Mouse (Mus musculus) limb, embryonic 13.5 days (tissue): ENCODE results near the gene Lrp11. TPM values are rescaled to one million over a fixed set of nuclear protein-coding genes. Genes with fewer than 3 reads are reported as not detected.
A peak's percentile ranks its signal among the peaks of the same experiment; 100 is the strongest.

ENCODE experiments used
- ATAC-seq: fragments of 200-750 bp; cut with Nextera tagmentation; 2 replicates; pipeline ENCODE4 v1.8.0; 2017; ENCODE audit warnings: low read depth, moderate number of reproducible peaks, moderate TSS enrichment; ENCODE audit not compliant: low FRiP score
- H3K27ac ChIP-seq: fragments of 300-500 bp; sonication (generic); 2 replicates; pipeline ENCODE4 v1.5.1; 2015; ENCODE audit warnings: inconsistent platforms, mild to moderate bottlenecking, moderate library complexity
- H3K27me3 ChIP-seq: fragments of 300-500 bp; sonication (generic); 2 replicates; pipeline ENCODE4 v1.6.1; 2015; ENCODE audit warnings: mild to moderate bottlenecking, inconsistent platforms
- H3K36me3 ChIP-seq: fragments of 300-500 bp; sonication (generic); 2 replicates; pipeline ENCODE4 v1.6.1; 2015; ENCODE audit warnings: inconsistent platforms, mild to moderate bottlenecking, moderate library complexity
- H3K4me1 ChIP-seq: fragments of 300-500 bp; sonication (generic); 2 replicates; pipeline ENCODE4 v1.6.1; 2015; ENCODE audit warnings: inconsistent platforms
- H3K4me2 ChIP-seq: fragments of 300-500 bp; sonication (generic); replicated peaks from 2 replicates; pipeline ENCODE4 v1.6.1; 2015; ENCODE audit warnings: inconsistent platforms, mild to moderate bottlenecking, moderate library complexity
- H3K4me3 ChIP-seq: fragments of 300-500 bp; sonication (generic); 2 replicates; pipeline ENCODE4 v1.5.1; 2015; ENCODE audit warnings: moderate library complexity, mild to moderate bottlenecking, inconsistent platforms
- H3K9ac ChIP-seq: fragments of 300-500 bp; sonication (generic); 2 replicates; pipeline ENCODE4 v1.6.1; 2015; ENCODE audit warnings: mild to moderate bottlenecking, inconsistent platforms
- H3K9me3 ChIP-seq: fragments of 300-500 bp; sonication (generic); 2 replicates; pipeline ENCODE4 v1.6.1; 2016; ENCODE audit warnings: inconsistent platforms
- WGBS: fragments of 180-500 bp; shearing (Covaris S2); methylation state at CpG from one replicate; pipeline ENCODE4 v1.1.7; 2015; 5-methylcytosine and 5-hydroxymethylcytosine counted together
- polyA plus RNA-seq: library from polyadenylated mRNA; unstranded; fragments of >200 nt; fragmentation: Nextera tagmentation; extraction: Ambion mirVana; gene quantifications from 2 replicates; pipeline ENCODE4 v1.2.1, GENCODE M21; 2015

The Lrp11 gene
- 1.2 and 1.3 TPM in 2 replicates for polyA plus RNA-seq

DNA sequence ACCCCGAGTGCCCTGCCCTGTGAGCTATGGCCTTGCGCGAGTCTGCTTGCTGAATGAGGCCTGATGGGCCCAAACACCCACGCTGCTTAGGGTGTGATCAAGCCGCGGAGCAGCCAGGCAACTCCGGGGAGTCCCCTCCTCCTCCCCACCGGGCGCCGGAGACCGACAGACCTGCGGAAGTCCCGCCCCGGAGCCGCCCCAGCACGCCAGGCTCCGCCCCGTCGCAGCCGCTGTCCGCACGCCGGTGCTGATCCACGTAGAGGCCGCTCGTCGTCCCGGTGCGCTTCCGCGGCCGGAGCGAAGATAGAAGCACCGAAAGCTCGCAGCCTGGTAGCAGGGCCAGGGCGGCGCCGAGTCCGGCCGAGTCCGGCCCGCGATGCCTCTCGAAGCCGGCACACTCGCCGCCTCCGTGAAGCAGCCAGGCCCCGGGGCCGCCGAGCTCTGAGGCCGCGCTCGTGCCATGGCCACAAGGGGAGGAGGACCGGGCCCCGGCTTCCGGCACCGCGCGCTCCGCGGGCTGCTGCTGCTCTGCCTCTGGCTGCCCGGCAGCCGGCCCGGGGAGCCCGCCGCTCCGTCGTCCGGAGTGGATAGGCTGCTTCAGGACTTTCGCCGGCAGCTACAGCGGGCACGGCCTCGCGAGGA lies at the start of gene Lrp11:
TSS of gene Lrp11 (plus strand) at position 209 of the 642 bp plus-strand sequence.
- peaks cover 33% of the 10 kb centered on the region for H3K27me3 ChIP-seq
- H3K9ac ChIP-seq = peak within 1 kb of the TSS; percentile 67
- no peaks in the 10 kb centered on the region for H3K9me3 ChIP-seq
- no peaks in the 10 kb centered on the region for H3K36me3 ChIP-seq
- no peak within 1 kb of the TSS for H3K27ac ChIP-seq
- H3K4me1 ChIP-seq = peaks cover 8% of the 10 kb centered on the region
- H3K4me3 ChIP-seq = peak within 1 kb of the TSS; percentile 65
- under 1% methylated on average over 67 of the region's 76 CpGs for WGBS
- peak within 1 kb of the TSS; percentile 99 for H3K4me2 ChIP-seq
- peak; percentile 96 for ATAC-seq

- H3K4me1 ChIP-seq = no peaks in the 10 kb centered on the region
- H3K27ac ChIP-seq = no peak overlapping the region
- ATAC-seq = no peak
- H3K27me3 ChIP-seq = no peaks in the 10 kb centered on the region
- H3K9ac ChIP-seq = no peak overlapping the region
- no peaks in the 10 kb centered on the region for H3K9me3 ChIP-seq
- no peak overlapping the region for H3K4me3 ChIP-seq
- H3K36me3 ChIP-seq = no peaks in the 10 kb centered on the region
- no peak overlapping the region for H3K4me2 ChIP-seq
Measured at GRCm38 (mm10) chr10:7578002-7578401, 11.6 kb upstream of the Lrp11 start.

GRCm38 (mm10) chr10:7581401-7581800 lies 8.2 kb upstream of the Lrp11 start:
- WGBS = 84% methylated on average over 2 of the region's 2 CpGs
- Histone ChIP-seq H3K9ac (no peak overlapping the region), H3K9me3 (no peaks in the 10 kb centered on the region), H3K36me3 (no peaks in the 10 kb centered on the region), H3K4me1 (no peaks in the 10 kb centered on the region), H3K27me3 (0 out of 2 replicates have a peak, but pooled peaks cover 3% of the 10 kb centered on the region), H3K4me2 (no peak overlapping the region), H3K27ac (no peak overlapping the region), H3K4me3 (no peak overlapping the region)
- ATAC-seq = no peak

DNA sequence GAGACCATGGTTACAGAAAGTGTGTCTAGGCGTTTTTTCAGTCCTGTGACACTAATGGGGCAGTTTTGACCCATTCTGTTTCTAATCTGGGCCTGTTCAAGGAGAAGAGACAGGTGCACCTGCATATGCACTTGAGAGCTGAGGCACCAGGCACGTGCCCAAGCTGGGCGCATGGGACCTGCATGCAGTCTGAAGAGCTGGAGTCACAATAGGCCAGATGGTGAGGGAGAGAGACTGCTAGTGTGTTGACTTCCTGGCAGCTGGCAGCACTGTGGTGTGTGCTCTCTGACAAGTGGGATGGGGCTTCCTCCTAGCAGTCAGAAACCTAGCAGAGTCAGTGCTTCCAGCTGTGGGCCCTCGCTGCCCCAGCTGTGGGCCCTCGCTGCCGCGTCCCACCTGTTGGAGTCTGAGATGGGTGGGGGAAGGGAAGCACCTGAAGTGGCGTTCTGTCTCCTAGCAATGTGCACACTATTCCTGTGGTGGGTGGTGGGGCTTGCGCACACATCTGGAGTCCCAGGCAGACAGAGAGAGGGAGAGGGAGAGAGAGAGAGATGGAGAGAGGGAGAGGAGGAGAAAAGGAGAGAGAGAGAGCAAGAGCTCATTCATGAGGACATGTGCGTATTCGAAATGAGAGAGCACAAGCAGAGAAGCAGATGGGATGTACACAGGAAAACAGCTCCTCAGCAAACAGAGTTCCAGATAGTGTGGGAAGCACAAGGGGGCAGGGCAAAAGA lies 7.3 kb upstream of the Lrp11 start:
- Histone ChIP-seq H3K27me3 (0 out of 2 replicates have a peak, but pooled peaks cover 3% of the 10 kb centered on the region), H3K9ac (no peak overlapping the region), H3K4me1 (no peaks in the 10 kb centered on the region), H3K9me3 (no peaks in the 10 kb centered on the region), H3K4me3 (no peak overlapping the region), H3K36me3 (no peaks in the 10 kb centered on the region), H3K4me2 (no peak overlapping the region), H3K27ac (no peak overlapping the region)
- 37% methylated on average over 11 of the region's 11 CpGs for WGBS
- no peak for ATAC-seq

- Histone ChIP-seq H3K27ac (no peak overlapping the region), H3K4me2 (no peak overlapping the region), H3K9me3 (no peaks in the 10 kb centered on the region), H3K9ac (no peak overlapping the region), H3K27me3 (0 out of 2 replicates have a peak, but pooled peaks cover 3% of the 10 kb centered on the region), H3K4me1 (no peaks in the 10 kb centered on the region), H3K4me3 (no peak overlapping the region), H3K36me3 (no peaks in the 10 kb centered on the region)
- 41% methylated on average over 7 of the region's 7 CpGs for WGBS
- no peak for ATAC-seq
Measured at GRCm38 (mm10) chr10:7582891-7583557, 6.6 kb upstream of the Lrp11 start.

- H3K27me3 ChIP-seq = peaks cover 20% of the 10 kb centered on the region
- no peaks in the 10 kb centered on the region for H3K36me3 ChIP-seq
- WGBS = 70% methylated on average over 2 of the region's 2 CpGs
- no peak overlapping the region for H3K27ac ChIP-seq
- ATAC-seq = no peak
- no peak overlapping the region for H3K4me2 ChIP-seq
- no peak overlapping the region for H3K9ac ChIP-seq
- no peak overlapping the region for H3K4me3 ChIP-seq
- no peaks in the 10 kb centered on the region for H3K9me3 ChIP-seq
- peaks cover 8% of the 10 kb centered on the region for H3K4me1 ChIP-seq
Measured at GRCm38 (mm10) chr10:7586771-7587170, 2.8 kb upstream of the Lrp11 start.

DNA sequence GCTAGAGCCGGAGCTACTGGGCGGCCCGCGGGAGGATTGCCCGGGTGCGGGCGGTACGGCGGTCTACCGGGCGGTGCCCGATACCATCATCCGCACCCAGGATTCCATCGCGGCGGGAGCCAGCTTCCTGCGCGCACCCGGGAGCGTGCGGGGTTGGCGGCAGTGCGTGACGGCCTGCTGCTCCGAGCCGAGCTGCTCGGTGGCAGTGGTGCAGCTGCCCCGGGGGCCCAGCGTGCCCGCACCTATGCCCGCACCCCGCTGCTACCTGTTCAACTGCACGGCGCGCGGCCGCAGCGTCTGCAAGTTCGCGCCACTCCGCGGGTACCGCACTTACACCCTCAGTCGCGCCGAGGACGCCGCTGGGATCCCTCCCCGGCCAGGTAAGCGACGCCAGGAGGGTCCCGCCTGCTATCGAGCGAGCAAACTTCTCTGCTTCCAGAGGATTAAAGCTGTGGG lies 662 bp downstream of the Lrp11 start:
- Histone ChIP-seq H3K9me3 (no peaks in the 10 kb centered on the region), H3K27me3 (peaks cover 33% of the 10 kb centered on the region)

DNA sequence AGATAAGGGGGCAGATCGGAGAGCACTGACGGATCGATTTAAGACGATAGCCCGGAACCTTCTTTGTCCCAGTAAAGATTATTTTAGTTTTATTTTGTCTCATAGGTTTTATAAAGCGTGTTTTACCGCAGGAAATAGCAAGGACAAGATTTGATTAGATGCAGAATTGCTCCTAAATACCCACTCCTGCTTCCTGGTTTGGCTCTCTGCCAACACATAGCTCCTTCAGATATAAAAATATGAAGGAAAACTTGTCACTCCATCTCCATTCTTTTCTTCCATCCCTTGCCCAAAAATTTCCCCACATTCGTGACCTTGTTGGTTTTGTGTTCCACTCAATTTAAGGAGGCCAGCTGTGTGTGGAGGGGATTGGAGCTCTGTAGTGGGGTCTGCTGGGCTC lies 1.2 kb downstream of the Lrp11 start:
- H3K9me3 ChIP-seq = no peaks in the 10 kb centered on the region
- H3K9ac ChIP-seq = no peak overlapping the region
- H3K4me2 ChIP-seq = peak overlapping the region; percentile 99
- H3K4me1 ChIP-seq = peaks cover 8% of the 10 kb centered on the region
- peaks cover 32% of the 10 kb centered on the region for H3K27me3 ChIP-seq
- ATAC-seq = no peak
- no peaks in the 10 kb centered on the region for H3K36me3 ChIP-seq
- no peak overlapping the region for H3K27ac ChIP-seq
- 7% methylated on average over 8 of the region's 8 CpGs for WGBS
- H3K4me3 ChIP-seq = peak overlapping the region; percentile 65

More for the DNA sequence above, 662 bp downstream of the Lrp11 start:
- H3K4me3 ChIP-seq = peak overlapping the region; percentile 65
- H3K36me3 ChIP-seq = no peaks in the 10 kb centered on the region
- 1% methylated on average over 44 of the region's 54 CpGs for WGBS
- H3K27ac ChIP-seq = no peak overlapping the region
- peaks cover 8% of the 10 kb centered on the region for H3K4me1 ChIP-seq
- peak overlapping the region; percentile 99 for H3K4me2 ChIP-seq
- peak overlapping the region; percentile 61 for H3K9ac ChIP-seq
- ATAC-seq = no peak

GRCm38 (mm10) chr10:7594797-7595196 lies 5.2 kb downstream of the Lrp11 start:
- Histone ChIP-seq H3K9me3 (no peaks in the 10 kb centered on the region), H3K4me2 (no peak overlapping the region), H3K4me3 (no peak overlapping the region), H3K27me3 (peaks cover 31% of the 10 kb centered on the region), H3K36me3 (no peaks in the 10 kb centered on the region), H3K27ac (no peak overlapping the region), H3K9ac (no peak overlapping the region), H3K4me1 (peaks cover 8% of the 10 kb centered on the region)
- ATAC-seq = no peak
- 47% methylated on average over 7 of the region's 7 CpGs for WGBS

DNA sequence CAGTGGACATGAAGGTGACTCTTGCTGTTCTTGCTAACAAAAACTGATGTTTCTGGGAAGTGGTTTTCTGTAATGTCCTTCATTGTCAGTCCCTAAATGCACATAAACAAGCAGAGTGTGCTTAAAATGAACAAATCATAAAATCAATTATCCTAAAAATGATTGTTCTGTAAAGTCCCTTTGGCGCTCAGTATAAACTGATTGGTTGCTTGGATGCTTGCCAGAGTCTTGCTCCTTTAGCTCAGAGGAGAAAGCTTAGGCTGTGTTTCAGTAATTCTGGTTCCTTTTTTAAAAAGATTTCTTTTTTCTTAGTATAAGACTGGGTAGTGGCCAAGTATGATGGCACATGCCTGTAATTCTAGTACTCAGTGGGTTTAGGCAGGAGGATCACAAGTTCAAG lies 6.7 kb downstream of the Lrp11 start:
- Histone ChIP-seq H3K4me1 (no peaks in the 10 kb centered on the region), H3K4me2 (no peak overlapping the region), H3K36me3 (no peaks in the 10 kb centered on the region), H3K9me3 (no peaks in the 10 kb centered on the region), H3K9ac (no peak overlapping the region), H3K4me3 (no peak overlapping the region), H3K27me3 (peaks cover 18% of the 10 kb centered on the region), H3K27ac (no peak overlapping the region)
- ATAC-seq = no peak
- 67% methylated on average over 1 of the region's 1 CpGs for WGBS

DNA sequence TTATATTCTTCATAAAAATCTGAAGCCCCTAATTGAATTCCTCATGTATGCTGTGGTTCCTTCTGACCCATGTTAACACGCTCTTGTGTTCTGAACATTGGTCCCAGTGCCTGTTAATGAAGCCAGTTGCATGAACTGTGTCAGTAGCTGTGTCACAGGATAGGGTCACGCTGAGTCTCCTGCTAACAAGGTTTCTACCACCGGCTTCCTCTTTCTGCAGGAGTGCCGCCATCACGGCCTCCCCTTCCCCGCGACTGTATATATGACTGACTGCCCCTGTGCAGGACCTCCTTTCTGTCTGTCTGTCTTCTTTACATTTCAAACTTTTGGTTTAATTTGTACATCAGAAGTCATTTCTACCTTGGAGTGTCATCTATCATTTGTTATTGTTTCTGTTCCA lies 8.6 kb downstream of the Lrp11 start:
- H3K4me2 ChIP-seq = no peak overlapping the region
- no peaks in the 10 kb centered on the region for H3K36me3 ChIP-seq
- WGBS = 89% methylated on average over 7 of the region's 7 CpGs
- H3K9me3 ChIP-seq = no peaks in the 10 kb centered on the region
- no peak overlapping the region for H3K9ac ChIP-seq
- no peak overlapping the region for H3K27ac ChIP-seq
- no peak for ATAC-seq
- no peaks in the 10 kb centered on the region for H3K4me1 ChIP-seq
- H3K27me3 ChIP-seq = 0 out of 2 replicates have a peak, but pooled peaks cover 2% of the 10 kb centered on the region
- H3K4me3 ChIP-seq = no peak overlapping the region

DNA sequence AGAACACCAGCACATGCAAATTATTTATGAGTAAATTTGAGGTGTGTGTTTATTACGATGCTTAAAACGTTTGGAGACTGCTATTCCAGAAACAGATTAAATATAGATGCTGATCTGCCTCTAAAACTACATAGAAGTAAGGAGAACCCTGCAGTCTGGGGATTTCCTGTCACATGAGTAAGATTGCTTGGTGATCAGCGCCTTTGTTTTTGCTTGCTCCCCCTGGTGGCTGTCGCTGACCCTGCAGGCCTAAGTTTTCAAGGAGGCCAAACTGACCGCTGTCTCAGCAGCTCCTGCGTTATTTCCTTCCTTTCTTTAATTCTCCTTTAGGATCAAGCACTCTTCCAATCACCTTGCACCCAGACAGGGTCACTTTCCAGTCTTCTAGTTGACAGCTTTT lies 11.0 kb downstream of the Lrp11 start:
- Histone ChIP-seq H3K4me2 (no peak overlapping the region), H3K27me3 (no peaks in the 10 kb centered on the region), H3K9ac (no peak overlapping the region), H3K4me3 (no peak overlapping the region), H3K9me3 (no peaks in the 10 kb centered on the region), H3K27ac (no peak overlapping the region), H3K4me1 (no peaks in the 10 kb centered on the region), H3K36me3 (no peaks in the 10 kb centered on the region)
- no peak for ATAC-seq
- 13% methylated on average over 6 of the region's 6 CpGs for WGBS
